Mouse (Mus musculus) ovary, adult 18-20 months (tissue): ENCODE measurements around the gene Kif9.
A peak's percentile ranks its signal among the peaks of the same experiment; 100 is the strongest.

Experiments
- DNase-seq: peaks from one replicate; pipeline ENCODE4 v3.0.0; 2022; ENCODE audit warnings: low spot score, mixed read lengths

Gene Kif9

GRCm38 (mm10) chr9:110529002-110529737 is 52.4 kb downstream of the Kif9 start:
- no peak for DNase-seq

GRCm38 (mm10) chr9:110530650-110531049 is 53.9 kb downstream of the Kif9 start:
- no peak for DNase-seq

GRCm38 (mm10) chr9:110531151-110531791 is 54.5 kb downstream of the Kif9 start:
- DNase-seq, result no peak

- peak; percentile 98 for DNase-seq
These were observed 55.2 kb downstream of the Kif9 start for GRCm38 (mm10) chr9:110531914-110532489.

GRCm38 (mm10) chr9:110532538-110533291 is 56.0 kb downstream of the Kif9 start, which contains the start of gene Setd2:
Gene Setd2 (plus strand): TSS chr9:110532597.
- DNase-seq, result no peak

- no peak for DNase-seq
These were observed 56.9 kb downstream of the Kif9 start for GRCm38 (mm10) chr9:110533645-110534044.

- no peak for DNase-seq
These were observed 58.4 kb downstream of the Kif9 start for GRCm38 (mm10) chr9:110535114-110535513.

GRCm38 (mm10) chr9:110536636-110537035 is 59.9 kb downstream of the Kif9 start:
- no peak for DNase-seq

GRCm38 (mm10) chr9:110538511-110538910 is 61.8 kb downstream of the Kif9 start:
- DNase-seq, result no peak

- no peak for DNase-seq
These were observed 65.2 kb downstream of the Kif9 start for GRCm38 (mm10) chr9:110541988-110542387.

GRCm38 (mm10) chr9:110548261-110548660 is 71.5 kb downstream of the Kif9 start:
- no peak for DNase-seq

GRCm38 (mm10) chr9:110568309-110568708 is 91.6 kb downstream of the Kif9 start:
- no peak for DNase-seq
